ENCODE assay signal across 11 mouse cellular contexts in genomic region chr10:42579475-42580130, GRCm38 (mm10). TPM values are rescaled to one million over a fixed set of nuclear protein-coding genes. Genes with fewer than 3 reads are reported as not detected.
DNase-seq lines count a peak whose midpoint lies in the region; ATAC-seq and TF ChIP-seq lines count a peak whose summit lies in the region.
"Had no signal": no experiment of that assay in that cellular context is flagged by ENCODE, and none has a peak within 500 bp of the region (broad histone marks: within the 10 kb centered on the region; RNA-seq: fewer than 3 reads in every experiment).

No protein-coding gene starts in this region.

- peaks cover 99% of the 10 kb centered on the region for H3K27me3 ChIP-seq in kidney, embryonic 16.5 days (ENCODE audit: insufficient read depth, low read length)
- H3K27me3 ChIP-seq in hindbrain, embryonic 14.5 days (ENCODE audit: control insufficient read depth, insufficient read depth, low read length), result peaks cover 99% of the 10 kb centered on the region
- H3K27me3 ChIP-seq in midbrain, postnatal 0 days (ENCODE audit: insufficient read depth, low read length), result peaks cover 68% of the 10 kb centered on the region
- H3K27me3 ChIP-seq in lung, postnatal 0 days (replicated peaks; ENCODE audit: insufficient read depth, low read length), result peaks cover 81% of the 10 kb centered on the region

- peaks cover 21% of the 10 kb centered on the region for H3K4me1 ChIP-seq in kidney, embryonic 16.5 days (ENCODE audit: insufficient read depth, low read length)
- H3K4me1 ChIP-seq in hindbrain, embryonic 14.5 days (replicated peaks; ENCODE audit: control insufficient read depth, insufficient read depth, low read length), result peaks cover 17% of the 10 kb centered on the region
- H3K4me1 ChIP-seq in midbrain, postnatal 0 days (ENCODE audit: insufficient read depth, low read length), result no peaks in the 10 kb centered on the region
- H3K4me1 ChIP-seq in lung, postnatal 0 days (ENCODE audit: insufficient read depth, low read depth, low read length), result no peaks in the 10 kb centered on the region; the same call in 1 of the 2 replicates

- no peak for DNase-seq in kidney, postnatal 25 days
- peak; percentile 59 for DNase-seq in embryo, embryonic 11 days
- DNase-seq in hindbrain, embryonic 14.5 days (ENCODE audit: low spot score), result no peak
- DNase-seq in midbrain, postnatal 0 days (ENCODE audit: low spot score), result no peak
- no peak for DNase-seq in cerebellum, adult 8-10 months
- DNase-seq in lung, postnatal 0 days (ENCODE audit: low spot score), result no peak
- DNase-seq in ovary, postnatal 36 days (ENCODE audit: low spot score), result no peak
- DNase-seq: cerebellum, adult 9-10 months; thymus, postnatal 25 days had no signal

- peak overlapping the region; percentile 20 for H3K4me2 ChIP-seq in kidney, embryonic 16.5 days (replicated peaks; ENCODE audit: low read depth, low read length)
- peak overlapping the region; percentile 15 for H3K4me2 ChIP-seq in hindbrain, embryonic 14.5 days (replicated peaks)
- peak overlapping the region; percentile 41 for H3K4me2 ChIP-seq in midbrain, postnatal 0 days (ENCODE audit: low read depth, low read length, poor library complexity, severe bottlenecking)
- no peak overlapping the region for H3K4me2 ChIP-seq in lung, postnatal 0 days (replicated peaks; ENCODE audit: low read depth, low read length)

- no peaks in the 10 kb centered on the region for H3K36me3 ChIP-seq in kidney, embryonic 16.5 days (ENCODE audit: insufficient read depth, low read length)
- H3K36me3 ChIP-seq in hindbrain, embryonic 14.5 days (replicated peaks; ENCODE audit: control insufficient read depth, insufficient read depth), result no peaks in the 10 kb centered on the region
- H3K36me3 ChIP-seq in midbrain, postnatal 0 days (ENCODE audit: insufficient read depth, low read length), result no peaks in the 10 kb centered on the region
- H3K36me3 ChIP-seq in lung, postnatal 0 days (ENCODE audit: insufficient read depth, low read length), result no peaks in the 10 kb centered on the region

- TF ChIP-seq EP300 in lung, postnatal 0 days (IDR thresholded peaks at IDR 0.05), result no peak

- H3K4me3 ChIP-seq in kidney, embryonic 16.5 days (ENCODE audit: low read length), result 0 out of 2 replicates have a peak overlapping the region, but pooled peaks have one; percentile 1
- 0 out of 2 replicates have a peak overlapping the region, but pooled peaks have one; percentile 5 for H3K4me3 ChIP-seq in hindbrain, embryonic 14.5 days (replicated peaks; ENCODE audit: low read length)
- peak overlapping the region; percentile 12; the same call in 1 of the 2 replicates for H3K4me3 ChIP-seq in midbrain, postnatal 0 days (ENCODE audit: low read depth, low read length)
- no peak overlapping the region for H3K4me3 ChIP-seq in lung, postnatal 0 days (ENCODE audit: low read depth, low read length)

- ATAC-seq in kidney, embryonic 16.5 days (ENCODE audit: low FRiP score, low TSS enrichment), result peak; percentile 57
- ATAC-seq in hindbrain, embryonic 14.5 days (ENCODE audit: low FRiP score), result no peak
- no peak for ATAC-seq in midbrain, postnatal 0 days (ENCODE audit: low FRiP score)
- no peak for ATAC-seq in lung, postnatal 0 days

- TF ChIP-seq CTCF in midbrain, postnatal 0 days (IDR thresholded peaks at IDR 0.05), result no peak; the same call in 1 of the 2 replicates
- TF ChIP-seq CTCF in lung, postnatal 0 days (IDR thresholded peaks at IDR 0.05), result no peak

- H3K9ac ChIP-seq in kidney, embryonic 16.5 days (replicated peaks; ENCODE audit: low read length), result no peak overlapping the region
- H3K9ac ChIP-seq in hindbrain, embryonic 14.5 days, result no peak overlapping the region
- H3K9ac ChIP-seq in midbrain, postnatal 0 days (replicated peaks; ENCODE audit: low read length, poor library complexity, severe bottlenecking), result no peak overlapping the region
- H3K9ac ChIP-seq in lung, postnatal 0 days (replicated peaks; ENCODE audit: low read depth), result no peak overlapping the region

- no peak overlapping the region for H3K27ac ChIP-seq in kidney, embryonic 16.5 days (ENCODE audit: low read length)
- no peak overlapping the region for H3K27ac ChIP-seq in hindbrain, embryonic 14.5 days
- no peak overlapping the region for H3K27ac ChIP-seq in midbrain, postnatal 0 days (ENCODE audit: low read depth, low read length)
- no peak overlapping the region for H3K27ac ChIP-seq in lung, postnatal 0 days (ENCODE audit: low read length)

- no peaks in the 10 kb centered on the region for H3K9me3 ChIP-seq in kidney, embryonic 16.5 days (ENCODE audit: low read length)
- H3K9me3 ChIP-seq in hindbrain, embryonic 14.5 days (ENCODE audit: control insufficient read depth, low read length), result no peaks in the 10 kb centered on the region
- H3K9me3 ChIP-seq in midbrain, postnatal 0 days (ENCODE audit: low read length), result no peaks in the 10 kb centered on the region
- no peaks in the 10 kb centered on the region for H3K9me3 ChIP-seq in lung, postnatal 0 days (ENCODE audit: low read length)

- under 1% methylated on average over 41 of the region's 41 CpGs for WGBS in kidney, embryonic 16.5 days
- 0% methylated on average over 38 of the region's 41 CpGs for WGBS in hindbrain, embryonic 14.5 days
- WGBS in midbrain, postnatal 0 days, result under 1% methylated on average over 40 of the region's 41 CpGs
- 1% methylated on average over 38 of the region's 41 CpGs for WGBS in lung, postnatal 0 days

RNA-seq across cellular contexts. Expression of gene Nr2e1, which starts 3.8 kb away (rescaled TPM):
- polyA plus RNA-seq in kidney, embryonic 16.5 days (2015; fragmentation: Nextera tagmentation; extraction: Ambion mirVana), result 0.14 TPM in 1 of 2 replicates, not detected in the other
- 0.23 TPM in 1 of 2 replicates, not detected in the other for polyA plus RNA-seq in hindbrain, embryonic 14.5 days (2014; fragmentation: Nextera tagmentation; extraction: Ambion mirVana)
- 1.3 and 3.2 TPM in 2 replicates for total RNA-seq in midbrain, postnatal 0 days (2014; rRNA removed)
- polyA plus RNA-seq in midbrain, postnatal 0 days (2015; fragmentation: Nextera tagmentation; extraction: Ambion mirVana), result 3.2 and 3.6 TPM in 2 replicates
- polyA plus RNA-seq in lung, postnatal 0 days (2015; fragmentation: Nextera tagmentation; extraction: Ambion mirVana), result not detected in 2 replicates
- polyA plus RNA-seq: neural tube, embryonic 14.5 days had no signal

RNA-seq across cellular contexts. Expression of gene Ostm1, which starts 4.0 kb away (rescaled TPM):
- 18.2 and 18.5 TPM in 2 replicates for polyA plus RNA-seq in kidney, embryonic 16.5 days (2015; fragmentation: Nextera tagmentation; extraction: Ambion mirVana)
- 41.8 and 43.5 TPM in 2 replicates for polyA plus RNA-seq in hindbrain, embryonic 14.5 days (2014; fragmentation: Nextera tagmentation; extraction: Ambion mirVana)
- total RNA-seq in midbrain, postnatal 0 days (2014; rRNA removed), result 41.8 and 46.6 TPM in 2 replicates
- 39.5 and 40.0 TPM in 2 replicates for polyA plus RNA-seq in midbrain, postnatal 0 days (2015; fragmentation: Nextera tagmentation; extraction: Ambion mirVana)
- polyA plus RNA-seq in lung, postnatal 0 days (2015; fragmentation: Nextera tagmentation; extraction: Ambion mirVana), result 23.0 and 23.9 TPM in 2 replicates
